ENCODE assay signal across 9 mouse cellular contexts in the genomic region with DNA sequence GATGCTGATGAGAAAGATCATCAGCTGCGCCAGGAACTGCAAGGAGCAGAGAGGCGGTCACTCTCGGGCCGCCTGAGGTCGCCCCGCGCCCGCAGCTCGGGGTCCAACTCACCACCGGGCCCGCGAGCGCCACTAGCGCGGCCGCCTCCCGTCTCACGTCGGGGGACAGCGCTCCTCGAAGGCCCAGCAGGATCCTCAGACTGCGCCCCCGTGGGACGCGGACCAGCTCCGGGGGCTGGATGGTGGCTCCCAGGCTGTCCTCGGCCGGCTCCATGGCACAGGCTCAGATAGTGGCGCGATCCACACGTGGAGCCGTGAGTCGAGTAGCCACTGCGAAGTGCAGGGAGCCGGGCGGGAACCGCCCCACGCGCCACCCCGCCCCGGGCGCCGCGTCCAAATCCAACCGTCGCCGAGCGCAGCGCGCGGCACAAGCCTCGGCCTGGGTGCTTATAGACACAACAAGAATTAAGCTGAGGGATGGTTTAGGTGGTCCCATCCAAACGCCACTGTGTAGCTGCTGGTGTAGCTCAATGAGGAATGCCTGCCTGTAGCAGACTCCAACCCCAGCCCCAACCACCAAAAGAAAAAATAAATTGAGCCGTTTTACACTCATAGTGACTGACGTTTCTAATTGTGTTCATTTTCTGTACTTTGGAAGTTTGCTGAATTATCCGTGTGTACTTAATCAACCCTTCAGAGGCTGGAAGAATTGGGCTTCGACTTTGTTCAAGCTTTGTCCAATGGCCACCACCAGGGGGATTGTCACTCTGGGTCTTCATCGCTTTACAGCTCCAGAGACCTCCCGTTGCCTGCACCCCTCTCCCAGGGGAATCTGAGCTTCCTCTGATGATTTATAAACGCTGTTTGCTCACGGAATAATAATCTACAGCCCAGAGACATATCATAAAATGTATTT. TPM values are rescaled to one million over a fixed set of nuclear protein-coding genes. Genes with fewer than 3 reads are reported as not detected.
A peak's percentile ranks its signal among the peaks of the same experiment; 100 is the strongest.
DNase-seq lines count a peak whose midpoint lies in the region; ATAC-seq lines count a peak whose summit lies in the region.
"Had no signal": no experiment of that assay in that cellular context is flagged by ENCODE, and none has a peak within 500 bp of the region (broad histone marks: within the 10 kb centered on the region; RNA-seq: fewer than 3 reads in every experiment).

A gene (minus strand): TSS at position 356 of the 916 bp plus-strand sequence.

- peak; percentile 5 to 44 for DNase-seq in adrenal gland, adult (ENCODE audit: inconsistent age in 2 of 2, low spot score in 1 of 2)
- no peak for DNase-seq in adrenal gland, adult 8-10 months
- peak; percentile 64 for DNase-seq in ES-CJ7 (ENCODE audit: low read depth, low spot score)
- DNase-seq in forebrain, embryonic 10.5 days (ENCODE audit: extremely low spot score, low spot score): peak; percentile 24
- peak; percentile 18 for DNase-seq in induced T-regulatory cell, adult 2 months (ENCODE audit: low read depth)
- DNase-seq in left cerebral cortex, adult 9 months (ENCODE audit: low spot score in 2 of 2): no peak

- H3K9ac ChIP-seq in lung, embryonic 16.5 days (ENCODE audit: low read length): peak within 1 kb of the TSS; percentile 27; the same call in 1 of the 2 replicates
- H3K9ac ChIP-seq in stomach, embryonic 14.5 days (replicated peaks; ENCODE audit: low read depth, low read length): no peak within 1 kb of the TSS

- peaks cover 73% of the 10 kb centered on the region for H3K27me3 ChIP-seq in forebrain, embryonic 10.5 days (ENCODE audit: poor library complexity, severe bottlenecking)
- H3K27me3 ChIP-seq in lung, embryonic 16.5 days (ENCODE audit: control insufficient read depth, insufficient read depth, low read depth, low read length): peaks cover 23% of the 10 kb centered on the region
- peaks cover 14% of the 10 kb centered on the region for H3K27me3 ChIP-seq in stomach, embryonic 14.5 days (ENCODE audit: control insufficient read depth, insufficient read depth, low read length)

- no peaks in the 10 kb centered on the region for H3K9me3 ChIP-seq in forebrain, embryonic 10.5 days
- no peaks in the 10 kb centered on the region for H3K9me3 ChIP-seq in lung, embryonic 16.5 days (ENCODE audit: control insufficient read depth, low read length)
- H3K9me3 ChIP-seq in stomach, embryonic 14.5 days (ENCODE audit: control insufficient read depth, low read depth, low read length): no peaks in the 10 kb centered on the region

- H3K27ac ChIP-seq in forebrain, embryonic 10.5 days: peak within 1 kb of the TSS; percentile 35; the same call in 1 of the 2 replicates
- H3K27ac ChIP-seq in lung, embryonic 16.5 days (ENCODE audit: low read length): no peak within 1 kb of the TSS
- no peak within 1 kb of the TSS for H3K27ac ChIP-seq in stomach, embryonic 14.5 days (ENCODE audit: low read length)

- peak within 1 kb of the TSS; percentile 52 for H3K4me3 ChIP-seq in forebrain, embryonic 10.5 days
- H3K4me3 ChIP-seq in lung, embryonic 16.5 days (ENCODE audit: low read length): peak within 1 kb of the TSS; percentile 36
- peak within 1 kb of the TSS; percentile 32 for H3K4me3 ChIP-seq in stomach, embryonic 14.5 days (ENCODE audit: low read depth, low read length)

- peaks cover 12% of the 10 kb centered on the region for H3K4me1 ChIP-seq in forebrain, embryonic 10.5 days
- H3K4me1 ChIP-seq in lung, embryonic 16.5 days (replicated peaks; ENCODE audit: control insufficient read depth, insufficient read depth, low read length): no peaks in the 10 kb centered on the region
- 0 out of 2 replicates have a peak, but pooled peaks cover 4% of the 10 kb centered on the region for H3K4me1 ChIP-seq in stomach, embryonic 14.5 days (ENCODE audit: control insufficient read depth, insufficient read depth, low read length)

- no peaks in the 10 kb centered on the region for H3K36me3 ChIP-seq in forebrain, embryonic 10.5 days (replicated peaks)
- H3K36me3 ChIP-seq in lung, embryonic 16.5 days (ENCODE audit: control insufficient read depth, insufficient read depth, low read length): no peaks in the 10 kb centered on the region
- no peaks in the 10 kb centered on the region for H3K36me3 ChIP-seq in stomach, embryonic 14.5 days (ENCODE audit: control insufficient read depth, insufficient read depth, low read length)

- 5% methylated on average over 61 of the region's 61 CpGs for WGBS in forebrain, embryonic 10.5 days
- 2% methylated on average over 60 of the region's 61 CpGs for WGBS in lung, embryonic 16.5 days
- 3% methylated on average over 61 of the region's 61 CpGs for WGBS in stomach, embryonic 14.5 days

- H3K4me2 ChIP-seq in lung, embryonic 16.5 days (ENCODE audit: low read depth, low read length): peak within 1 kb of the TSS; percentile 61
- peak within 1 kb of the TSS; percentile 69 for H3K4me2 ChIP-seq in stomach, embryonic 14.5 days (replicated peaks; ENCODE audit: low read depth, low read length)

- peak; percentile 64; the same call in 1 of the 2 replicates for ATAC-seq in lung, embryonic 16.5 days (ENCODE audit: low read depth)
- ATAC-seq in stomach, embryonic 14.5 days (ENCODE audit: insufficient number of reproducible peaks, insufficient read depth, low FRiP score, low read depth): no peak

RNA-seq across cellular contexts. Expression of the gene that starts here (rescaled TPM):
- not detected for total RNA-seq in adrenal gland, adult 8-10 months (2022)
- not detected in 2 replicates for polyA plus RNA-seq in forebrain, embryonic 10.5 days (2016; fragmentation: Nextera tagmentation; extraction: Ambion mirVana)
- 0.26 and 0.69 TPM in 2 replicates for polyA plus RNA-seq in lung, embryonic 16.5 days (2015; fragmentation: Nextera tagmentation; extraction: Ambion mirVana)
- not detected in 2 replicates for polyA plus RNA-seq in stomach, embryonic 14.5 days (2014; fragmentation: Nextera tagmentation; extraction: Ambion mirVana)
- total RNA-seq: hematopoietic stem cell, adult 5-6 weeks had no signal

Comparison
In these comparisons a context has a peak if more than half of its experiments do, and no peak if none do; other contexts are left out.
1. DNase-seq: peak in adrenal gland, adult (2 of 2), ES-CJ7 (single experiment) and induced T-regulatory cell, adult 2 months (single experiment); none in adrenal gland, adult 8-10 months (single experiment) and left cerebral cortex, adult 9 months (0 of 2).
2. Peak in DNase-seq, H3K4me3 ChIP-seq and H3K27ac ChIP-seq in forebrain, embryonic 10.5 days; RNA of the gene not detected or under 1 TPM.
3. Peak in ATAC-seq, H3K4me3 ChIP-seq, H3K9ac ChIP-seq and H3K4me2 ChIP-seq in lung, embryonic 16.5 days; RNA of the gene not detected or under 1 TPM.
4. Peak in every context shown above with its lines, with median percentiles within 50 percentile points of each other: H3K4me3 ChIP-seq.